Comparison of ENCODE assay signal across 8 mouse cellular contexts in genomic region chr8:83698291-83698660, GRCm38 (mm10). TPM values are rescaled to one million over a fixed set of nuclear protein-coding genes. Genes with fewer than 3 reads are reported as not detected.
DNase-seq lines count a peak whose midpoint lies in the region; ATAC-seq and TF ChIP-seq lines count a peak whose summit lies in the region.

No protein-coding gene starts in this region.

- H3K9me3 ChIP-seq in hindbrain, embryonic 12.5 days (replicated peaks) = no peaks in the 10 kb centered on the region
- H3K9me3 ChIP-seq in limb, embryonic 14.5 days (ENCODE audit: control insufficient read depth, low read length) = no peaks in the 10 kb centered on the region
- H3K9me3 ChIP-seq in midbrain, embryonic 13.5 days = no peaks in the 10 kb centered on the region
- no peaks in the 10 kb centered on the region; the same call in 1 of the 2 replicates for H3K9me3 ChIP-seq in stomach, embryonic 16.5 days (replicated peaks; ENCODE audit: control insufficient read depth, low read length)

- H3K27me3 ChIP-seq in hindbrain, embryonic 12.5 days = no peaks in the 10 kb centered on the region
- no peaks in the 10 kb centered on the region for H3K27me3 ChIP-seq in limb, embryonic 14.5 days (ENCODE audit: control insufficient read depth, insufficient read depth, low read length)
- H3K27me3 ChIP-seq in midbrain, embryonic 13.5 days = no peaks in the 10 kb centered on the region
- H3K27me3 ChIP-seq in stomach, embryonic 16.5 days (ENCODE audit: control insufficient read depth, insufficient read depth, low read length) = no peaks in the 10 kb centered on the region

- H3K27ac ChIP-seq in bone marrow macrophage, adult 2 months (ENCODE audit: insufficient read depth, low read depth, low read length) = peak overlapping the region; percentile 87
- H3K27ac ChIP-seq in hindbrain, embryonic 12.5 days = no peak overlapping the region
- no peak overlapping the region for H3K27ac ChIP-seq in limb, embryonic 14.5 days (replicated peaks; ENCODE audit: low read depth, low read length)
- peak overlapping the region; percentile 75; the same call in 1 of the 2 replicates for H3K27ac ChIP-seq in midbrain, embryonic 13.5 days
- H3K27ac ChIP-seq in stomach, embryonic 16.5 days (ENCODE audit: low read length) = peak overlapping the region; percentile 86

- DNase-seq in layer of hippocampus, postnatal 10 days (ENCODE audit: low spot score in 2 of 2) = peak; percentile 36 to 45
- no peak for DNase-seq in layer of hippocampus, adult 18-20 months (ENCODE audit: low spot score in 2 of 2)
- no peak for DNase-seq in limb, embryonic 14.5 days (ENCODE audit: low spot score)

- TF ChIP-seq CTCF in bone marrow macrophage, adult 2 months (IDR thresholded peaks at IDR 0.05; ENCODE audit: low read depth, low read length) = no peak

- WGBS in hindbrain, embryonic 12.5 days = 4% methylated on average over 15 of the region's 15 CpGs
- 4% methylated on average over 15 of the region's 15 CpGs for WGBS in limb, embryonic 14.5 days
- WGBS in midbrain, embryonic 13.5 days = 5% methylated on average over 15 of the region's 15 CpGs
- 5% methylated on average over 15 of the region's 15 CpGs for WGBS in stomach, embryonic 16.5 days

- peak overlapping the region; percentile 96 for H3K4me3 ChIP-seq in bone marrow macrophage, adult 2 months (ENCODE audit: insufficient read depth, low read length)
- peak overlapping the region; percentile 85 for H3K4me3 ChIP-seq in hindbrain, embryonic 12.5 days
- peak overlapping the region; percentile 85 for H3K4me3 ChIP-seq in limb, embryonic 14.5 days (replicated peaks; ENCODE audit: low read length)
- H3K4me3 ChIP-seq in midbrain, embryonic 13.5 days (replicated peaks) = peak overlapping the region; percentile 93
- peak overlapping the region; percentile 89 for H3K4me3 ChIP-seq in stomach, embryonic 16.5 days (replicated peaks; ENCODE audit: low read length)

- TF ChIP-seq POLR2A in bone marrow macrophage, adult 2 months (IDR thresholded peaks at IDR 0.05; ENCODE audit: borderline replicate concordance, low read depth, low read length) = no peak
- no peak for TF ChIP-seq POLR2A in limb, embryonic 14.5 days (IDR thresholded peaks at IDR 0.05; ENCODE audit: borderline replicate concordance, extremely low read depth, insufficient read depth, insufficient read length)

- peak; percentile 62 for ATAC-seq in erythroblast, adult 5-6 weeks (replicated peaks; ENCODE audit: low FRiP score, poor library complexity, severe bottlenecking)
- ATAC-seq in hindbrain, embryonic 12.5 days (ENCODE audit: low FRiP score) = peak; percentile 35
- ATAC-seq in limb, embryonic 14.5 days (ENCODE audit: low FRiP score, low read depth) = 0 out of 2 replicates have a peak, but pooled peaks have one; percentile 7
- peak; percentile 38 for ATAC-seq in midbrain, embryonic 13.5 days
- peak; percentile 11; the same call in 1 of the 2 replicates for ATAC-seq in stomach, embryonic 16.5 days (ENCODE audit: insufficient read depth, low FRiP score)

- H3K36me3 ChIP-seq in hindbrain, embryonic 12.5 days = no peaks in the 10 kb centered on the region
- H3K36me3 ChIP-seq in limb, embryonic 14.5 days (ENCODE audit: control insufficient read depth, insufficient read depth, low read length) = no peaks in the 10 kb centered on the region
- H3K36me3 ChIP-seq in midbrain, embryonic 13.5 days = no peaks in the 10 kb centered on the region
- H3K36me3 ChIP-seq in stomach, embryonic 16.5 days (ENCODE audit: control insufficient read depth, insufficient read depth, low read length) = no peaks in the 10 kb centered on the region

- H3K4me1 ChIP-seq in bone marrow macrophage, adult 2 months (ENCODE audit: control insufficient read depth, insufficient read depth, low read length) = peaks cover 37% of the 10 kb centered on the region
- H3K4me1 ChIP-seq in hindbrain, embryonic 12.5 days = peaks cover 23% of the 10 kb centered on the region
- H3K4me1 ChIP-seq in limb, embryonic 14.5 days (ENCODE audit: control insufficient read depth, insufficient read depth, low read length) = peaks cover 13% of the 10 kb centered on the region
- peaks cover 27% of the 10 kb centered on the region for H3K4me1 ChIP-seq in midbrain, embryonic 13.5 days (replicated peaks)
- peaks cover 41% of the 10 kb centered on the region for H3K4me1 ChIP-seq in stomach, embryonic 16.5 days (ENCODE audit: control insufficient read depth, insufficient read depth, low read length)

- H3K9ac ChIP-seq in hindbrain, embryonic 12.5 days = peak overlapping the region; percentile 90
- H3K9ac ChIP-seq in limb, embryonic 14.5 days (ENCODE audit: low read depth, low read length, severe bottlenecking) = peak overlapping the region; percentile 88
- H3K9ac ChIP-seq in midbrain, embryonic 13.5 days (replicated peaks) = peak overlapping the region; percentile 95
- H3K9ac ChIP-seq in stomach, embryonic 16.5 days (ENCODE audit: low read length) = peak overlapping the region; percentile 97

- H3K4me2 ChIP-seq in hindbrain, embryonic 12.5 days (replicated peaks) = peak overlapping the region; percentile 92
- H3K4me2 ChIP-seq in limb, embryonic 14.5 days (replicated peaks; ENCODE audit: low read depth, low read length, severe bottlenecking) = peak overlapping the region; percentile 96
- peak overlapping the region; percentile 96 for H3K4me2 ChIP-seq in midbrain, embryonic 13.5 days (replicated peaks)
- H3K4me2 ChIP-seq in stomach, embryonic 16.5 days (ENCODE audit: low read depth, low read length) = peak overlapping the region; percentile 94

RNA-seq across cellular contexts. Expression of gene Pkn1, which starts 0.7 kb away (rescaled TPM):
- total RNA-seq in layer of hippocampus, postnatal 10 days (2021) = 10 to 100 TPM; 65.0 to 73.7 TPM
- total RNA-seq in layer of hippocampus, adult 18-20 months (2021) = 10 to 100 TPM; 43.5 to 46.1 TPM
- polyA plus RNA-seq in bone marrow macrophage, adult 2 months (2012; ENCODE audit: insufficient read depth, insufficient read length, missing spikeins) = 148 and 174 TPM in 2 replicates
- 5.2 and 9.0 TPM in 2 replicates for total RNA-seq in erythroblast, adult 5-6 weeks (2015; ENCODE audit: low replicate concordance)
- total RNA-seq in erythroblast, adult 5-6 weeks (2017; ENCODE audit: low replicate concordance) = 22.3 and 30.6 TPM in 2 replicates
- 34.6 and 38.3 TPM in 2 replicates for polyA plus RNA-seq in hindbrain, embryonic 12.5 days (2016; fragmentation: Nextera tagmentation; extraction: Ambion mirVana)
- polyA plus RNA-seq in limb, embryonic 14.5 days (2012; rRNA removed) = 46.9 and 47.4 TPM in 2 replicates
- 24.3 and 29.3 TPM in 2 replicates for polyA plus RNA-seq in limb, embryonic 14.5 days (2014; fragmentation: Nextera tagmentation; extraction: Ambion mirVana)
- polyA plus RNA-seq in midbrain, embryonic 13.5 days (2015; fragmentation: Nextera tagmentation; extraction: Ambion mirVana) = 22.7 and 23.3 TPM in 2 replicates
- polyA plus RNA-seq in stomach, embryonic 16.5 days (2015; fragmentation: Nextera tagmentation; extraction: Ambion mirVana) = 14.7 and 19.9 TPM in 2 replicates

RNA-seq across cellular contexts. Expression of gene Ddx39, which starts 16.7 kb away (rescaled TPM):
- 10 to 100 TPM; 25.4 to 27.7 TPM for total RNA-seq in layer of hippocampus, postnatal 10 days (2021)
- 10 to 100 TPM; 14.9 to 16.8 TPM for total RNA-seq in layer of hippocampus, adult 18-20 months (2021)
- polyA plus RNA-seq in bone marrow macrophage, adult 2 months (2012; ENCODE audit: insufficient read depth, insufficient read length, missing spikeins) = 27.9 and 28.4 TPM in 2 replicates
- 20.1 and 40.0 TPM in 2 replicates for total RNA-seq in erythroblast, adult 5-6 weeks (2015; ENCODE audit: low replicate concordance)
- 36.5 and 37.3 TPM in 2 replicates for total RNA-seq in erythroblast, adult 5-6 weeks (2017; ENCODE audit: low replicate concordance)
- polyA plus RNA-seq in hindbrain, embryonic 12.5 days (2016; fragmentation: Nextera tagmentation; extraction: Ambion mirVana) = 119 and 135 TPM in 2 replicates
- polyA plus RNA-seq in limb, embryonic 14.5 days (2012; rRNA removed) = 81.1 and 81.3 TPM in 2 replicates
- polyA plus RNA-seq in limb, embryonic 14.5 days (2014; fragmentation: Nextera tagmentation; extraction: Ambion mirVana) = 110 and 111 TPM in 2 replicates
- polyA plus RNA-seq in midbrain, embryonic 13.5 days (2015; fragmentation: Nextera tagmentation; extraction: Ambion mirVana) = 154 and 155 TPM in 2 replicates
- 154 and 167 TPM in 2 replicates for polyA plus RNA-seq in stomach, embryonic 16.5 days (2015; fragmentation: Nextera tagmentation; extraction: Ambion mirVana)

RNA-seq across cellular contexts. Expression of gene Ptger1, which starts 31.8 kb away (rescaled TPM):
- total RNA-seq in layer of hippocampus, postnatal 10 days (2021) = 1 to 10 TPM in 1 of 2 experiments, under 1 TPM in 1; 0.32 to 1.0 TPM
- under 1 TPM; 0.57 to 0.79 TPM for total RNA-seq in layer of hippocampus, adult 18-20 months (2021)
- 0.16 and 0.53 TPM in 2 replicates for polyA plus RNA-seq in bone marrow macrophage, adult 2 months (2012; ENCODE audit: insufficient read depth, insufficient read length, missing spikeins)
- total RNA-seq in erythroblast, adult 5-6 weeks (2015; ENCODE audit: low replicate concordance) = 0.21 TPM in 1 of 2 replicates, not detected in the other
- total RNA-seq in erythroblast, adult 5-6 weeks (2017; ENCODE audit: low replicate concordance) = 0.56 and 0.60 TPM in 2 replicates
- polyA plus RNA-seq in hindbrain, embryonic 12.5 days (2016; fragmentation: Nextera tagmentation; extraction: Ambion mirVana) = 0.70 and 0.93 TPM in 2 replicates
- 2.7 and 2.8 TPM in 2 replicates for polyA plus RNA-seq in limb, embryonic 14.5 days (2012; rRNA removed)
- polyA plus RNA-seq in limb, embryonic 14.5 days (2014; fragmentation: Nextera tagmentation; extraction: Ambion mirVana) = 0.40 and 0.83 TPM in 2 replicates
- 0.75 and 0.81 TPM in 2 replicates for polyA plus RNA-seq in midbrain, embryonic 13.5 days (2015; fragmentation: Nextera tagmentation; extraction: Ambion mirVana)
- polyA plus RNA-seq in stomach, embryonic 16.5 days (2015; fragmentation: Nextera tagmentation; extraction: Ambion mirVana) = 5.7 and 6.3 TPM in 2 replicates

RNA-seq across cellular contexts. Expression of gene Adgre5, which starts 42.9 kb away (rescaled TPM):
- 10 to 100 TPM; 11.5 to 13.7 TPM for total RNA-seq in layer of hippocampus, postnatal 10 days (2021)
- total RNA-seq in layer of hippocampus, adult 18-20 months (2021) = 10 to 100 TPM in 1 of 2 experiments, 1 to 10 TPM in 1; 8.8 to 10.5 TPM
- 55.5 and 62.9 TPM in 2 replicates for polyA plus RNA-seq in bone marrow macrophage, adult 2 months (2012; ENCODE audit: insufficient read depth, insufficient read length, missing spikeins)
- total RNA-seq in erythroblast, adult 5-6 weeks (2015; ENCODE audit: low replicate concordance) = 31.8 and 56.7 TPM in 2 replicates
- 17.1 and 27.1 TPM in 2 replicates for total RNA-seq in erythroblast, adult 5-6 weeks (2017; ENCODE audit: low replicate concordance)
- polyA plus RNA-seq in hindbrain, embryonic 12.5 days (2016; fragmentation: Nextera tagmentation; extraction: Ambion mirVana) = 18.9 and 19.8 TPM in 2 replicates
- polyA plus RNA-seq in limb, embryonic 14.5 days (2012; rRNA removed) = 70.1 and 76.9 TPM in 2 replicates
- 45.2 and 50.4 TPM in 2 replicates for polyA plus RNA-seq in limb, embryonic 14.5 days (2014; fragmentation: Nextera tagmentation; extraction: Ambion mirVana)
- polyA plus RNA-seq in midbrain, embryonic 13.5 days (2015; fragmentation: Nextera tagmentation; extraction: Ambion mirVana) = 8.6 and 8.7 TPM in 2 replicates
- polyA plus RNA-seq in stomach, embryonic 16.5 days (2015; fragmentation: Nextera tagmentation; extraction: Ambion mirVana) = 40.5 and 45.6 TPM in 2 replicates

RNA-seq across cellular contexts. Expression of gene Gipc1, which starts 45.8 kb away (rescaled TPM):
- 10 to 100 TPM; 65.2 to 77.6 TPM for total RNA-seq in layer of hippocampus, postnatal 10 days (2021)
- 10 to 100 TPM; 52.1 to 59.2 TPM for total RNA-seq in layer of hippocampus, adult 18-20 months (2021)
- polyA plus RNA-seq in bone marrow macrophage, adult 2 months (2012; ENCODE audit: insufficient read depth, insufficient read length, missing spikeins) = 25.6 and 32.2 TPM in 2 replicates
- total RNA-seq in erythroblast, adult 5-6 weeks (2015; ENCODE audit: low replicate concordance) = 4.4 and 16.7 TPM in 2 replicates
- total RNA-seq in erythroblast, adult 5-6 weeks (2017; ENCODE audit: low replicate concordance) = 5.2 and 8.6 TPM in 2 replicates
- 188 and 193 TPM in 2 replicates for polyA plus RNA-seq in hindbrain, embryonic 12.5 days (2016; fragmentation: Nextera tagmentation; extraction: Ambion mirVana)
- 100 and 102 TPM in 2 replicates for polyA plus RNA-seq in limb, embryonic 14.5 days (2012; rRNA removed)
- polyA plus RNA-seq in limb, embryonic 14.5 days (2014; fragmentation: Nextera tagmentation; extraction: Ambion mirVana) = 134 and 138 TPM in 2 replicates
- 164 and 172 TPM in 2 replicates for polyA plus RNA-seq in midbrain, embryonic 13.5 days (2015; fragmentation: Nextera tagmentation; extraction: Ambion mirVana)
- polyA plus RNA-seq in stomach, embryonic 16.5 days (2015; fragmentation: Nextera tagmentation; extraction: Ambion mirVana) = 190 TPM in 2 replicates

Comparison
In these comparisons a context has a peak if more than half of its experiments do, and no peak if none do; other contexts are left out.
1. DNase-seq: peak in layer of hippocampus, postnatal 10 days (2 of 2); none in layer of hippocampus, adult 18-20 months (0 of 2) and limb, embryonic 14.5 days (single experiment).
2. H3K27ac ChIP-seq: peak in bone marrow macrophage, adult 2 months (single experiment), midbrain, embryonic 13.5 days (single experiment) and stomach, embryonic 16.5 days (single experiment); none in hindbrain, embryonic 12.5 days (single experiment) and limb, embryonic 14.5 days (single experiment).
3. ATAC-seq: peak in every context shown above with its lines; median percentile 62 in erythroblast, adult 5-6 weeks; 38 in midbrain, embryonic 13.5 days; 35 in hindbrain, embryonic 12.5 days; 11 in stomach, embryonic 16.5 days; 7 in limb, embryonic 14.5 days.
4. Peak in every context shown above with its lines, with median percentiles within 50 percentile points of each other: H3K4me3 ChIP-seq, H3K4me2 ChIP-seq and H3K9ac ChIP-seq.